ENCODE assay signal across 22 mouse cellular contexts in genomic region chr3:51814073-51814472, GRCm38 (mm10).
DNase-seq lines count a peak whose midpoint lies in the region; ATAC-seq and TF ChIP-seq lines count a peak whose summit lies in the region.
"Had no signal": no experiment of that assay in that cellular context is flagged by ENCODE, and none has a peak within 500 bp of the region (broad histone marks: within the 10 kb centered on the region; RNA-seq: fewer than 3 reads in every experiment).

No protein-coding gene starts in this region.

- peak overlapping the region; percentile 26 for H3K4me2 ChIP-seq in liver, embryonic 12.5 days
- H3K4me2 ChIP-seq in liver, embryonic 16.5 days (ENCODE audit: low read depth, low read length), result no peak overlapping the region
- H3K4me2 ChIP-seq in midbrain, embryonic 13.5 days (replicated peaks), result no peak overlapping the region
- H3K4me2 ChIP-seq: forebrain, embryonic 15.5 days; hindbrain, embryonic 12.5 days had no signal

- TF ChIP-seq CTCF in kidney, adult 2 months (conservative IDR thresholded peaks at IDR 0.05; ENCODE audit: insufficient read depth, insufficient read length, low read depth, low read length), result no peak

- no peaks in the 10 kb centered on the region for H3K36me3 ChIP-seq in liver, embryonic 12.5 days
- no peaks in the 10 kb centered on the region for H3K36me3 ChIP-seq in liver, embryonic 16.5 days (ENCODE audit: control insufficient read depth, insufficient read depth)
- no peaks in the 10 kb centered on the region for H3K36me3 ChIP-seq in midbrain, embryonic 13.5 days
- no peaks in the 10 kb centered on the region for H3K36me3 ChIP-seq in kidney, adult 2 months (ENCODE audit: control insufficient read depth, insufficient read depth, low read length)
- H3K36me3 ChIP-seq: embryonic facial prominence, embryonic 10.5 days; forebrain, embryonic 10.5 days; forebrain, embryonic 15.5 days; heart, embryonic 10.5 days; hindbrain, embryonic 12.5 days had no signal

- ATAC-seq in liver, embryonic 12.5 days, result peak; percentile 81
- peak; percentile 70 for ATAC-seq in liver, embryonic 16.5 days (ENCODE audit: low read depth)
- ATAC-seq in midbrain, embryonic 13.5 days, result no peak
- ATAC-seq: forebrain, embryonic 15.5 days; hindbrain, embryonic 16.5 days had no signal

- peak overlapping the region; percentile 62 for H3K27ac ChIP-seq in liver, embryonic 12.5 days
- no peak overlapping the region for H3K27ac ChIP-seq in liver, embryonic 16.5 days (ENCODE audit: low read length)
- H3K27ac ChIP-seq in midbrain, embryonic 13.5 days, result no peak overlapping the region
- no peak overlapping the region for H3K27ac ChIP-seq in kidney, adult 2 months (ENCODE audit: insufficient read depth, low read depth, low read length)
- H3K27ac ChIP-seq: embryonic facial prominence, embryonic 10.5 days; forebrain, embryonic 10.5 days; forebrain, embryonic 15.5 days; heart, embryonic 10.5 days; hindbrain, embryonic 12.5 days had no signal

- 0 out of 2 replicates have a peak overlapping the region, but pooled peaks have one; percentile 18 for H3K9ac ChIP-seq in liver, embryonic 12.5 days
- no peak overlapping the region for H3K9ac ChIP-seq in liver, embryonic 16.5 days (ENCODE audit: low read depth, low read length)
- H3K9ac ChIP-seq in midbrain, embryonic 13.5 days (replicated peaks), result no peak overlapping the region
- H3K9ac ChIP-seq: forebrain, embryonic 15.5 days; hindbrain, embryonic 12.5 days had no signal

- H3K4me3 ChIP-seq in liver, embryonic 12.5 days, result no peak overlapping the region
- no peak overlapping the region for H3K4me3 ChIP-seq in liver, embryonic 16.5 days (ENCODE audit: low read depth, low read length)
- no peak overlapping the region for H3K4me3 ChIP-seq in midbrain, embryonic 13.5 days (replicated peaks)
- no peak overlapping the region for H3K4me3 ChIP-seq in kidney, adult 2 months (ENCODE audit: insufficient read depth, low read depth, low read length)
- H3K4me3 ChIP-seq: embryonic facial prominence, embryonic 10.5 days; erythroblast, embryonic 14.5 days; forebrain, embryonic 10.5 days; forebrain, embryonic 15.5 days; heart, embryonic 10.5 days; hindbrain, embryonic 12.5 days had no signal

- H3K9me3 ChIP-seq in liver, embryonic 12.5 days (replicated peaks), result no peaks in the 10 kb centered on the region
- no peaks in the 10 kb centered on the region for H3K9me3 ChIP-seq in liver, embryonic 16.5 days (replicated peaks; ENCODE audit: control insufficient read depth, low read length)
- no peaks in the 10 kb centered on the region for H3K9me3 ChIP-seq in midbrain, embryonic 13.5 days
- H3K9me3 ChIP-seq: embryonic facial prominence, embryonic 10.5 days; forebrain, embryonic 10.5 days; forebrain, embryonic 15.5 days; heart, embryonic 10.5 days; hindbrain, embryonic 12.5 days had no signal

- H3K27me3 ChIP-seq in liver, embryonic 12.5 days (replicated peaks), result no peaks in the 10 kb centered on the region
- no peaks in the 10 kb centered on the region for H3K27me3 ChIP-seq in liver, embryonic 16.5 days (ENCODE audit: control insufficient read depth, insufficient read depth, low read depth, low read length)
- no peaks in the 10 kb centered on the region for H3K27me3 ChIP-seq in midbrain, embryonic 13.5 days
- H3K27me3 ChIP-seq in kidney, adult 2 months (replicated peaks; ENCODE audit: control insufficient read depth, insufficient read depth, low read length), result no peaks in the 10 kb centered on the region
- H3K27me3 ChIP-seq: forebrain, embryonic 15.5 days had no signal

- peak; percentile 18 for DNase-seq in c-Kit-positive CD71-positive TER-119-positive erythroid progenitor cells, embryonic 14.5 days (ENCODE audit: low spot score)
- DNase-seq in lung, postnatal 36 days, result no peak
- no peak for DNase-seq in kidney, adult 2 months
- DNase-seq: adrenal gland, adult 8-10 months; adrenal gland, postnatal 36 days; cerebellum, adult 11-12 months; cerebellum, adult 9-10 months; cerebellum, postnatal 25 days; gastrocnemius, postnatal 10 days; heart, adult 18-20 months; heart, postnatal 10 days; heart, postnatal 4 days had no signal

- no peak for TF ChIP-seq POLR2A in kidney, adult 2 months (IDR thresholded peaks at IDR 0.05; ENCODE audit: low read depth, low read length)

- WGBS in liver, embryonic 12.5 days (ENCODE audit: insufficient replicate concordance), result 35% methylated on average over 4 of the region's 4 CpGs
- 29% methylated on average over 4 of the region's 4 CpGs for WGBS in liver, embryonic 16.5 days (ENCODE audit: insufficient replicate concordance)
- 86% methylated on average over 4 of the region's 4 CpGs for WGBS in midbrain, embryonic 13.5 days
- WGBS in kidney, adult 2 months, result 85% methylated on average over 4 of the region's 4 CpGs

- H3K4me1 ChIP-seq in liver, embryonic 12.5 days, result peaks cover 44% of the 10 kb centered on the region
- peaks cover 8% of the 10 kb centered on the region for H3K4me1 ChIP-seq in liver, embryonic 16.5 days (ENCODE audit: control insufficient read depth, low read depth, low read length)
- H3K4me1 ChIP-seq in midbrain, embryonic 13.5 days (replicated peaks), result peaks cover 46% of the 10 kb centered on the region
- H3K4me1 ChIP-seq in kidney, adult 2 months (ENCODE audit: control insufficient read depth, insufficient read depth, low read length), result no peaks in the 10 kb centered on the region
